Mouse (Mus musculus) Patski (cell line): ENCODE data around the gene Kcnc1. TPM values are rescaled to one million over a fixed set of nuclear protein-coding genes. Genes with fewer than 3 reads are reported as not detected.

Source experiments
- ATAC-seq: fragments of 100-300 bp; one replicate; pipeline ENCODE4 v1.8.0; 2021
- CTCF ChIA-PET: fragments of 350-600 bp; sonication (Branson Sonifier 250); formaldehyde crosslinking; loops from one replicate; lab custom pipeline; 2022; ENCODE audit warnings: inconsistent platforms; lab: Charles Lee
- POLR2A ChIA-PET: fragments of 350-600 bp; sonication (Branson Sonifier 250); formaldehyde crosslinking; loops from one replicate; lab custom pipeline; 2022; ENCODE audit warnings: antibody characterized with exemption, inconsistent platforms; lab: Charles Lee
- DNase-seq: peaks from one replicate; pipeline ENCODE4 v3.0.0-alpha.2; 2011; ENCODE audit warnings: low read depth, low spot score
- H3K27me3 ChIP-seq: fragments of 371-371 bp; one replicate; pipeline ENCODE4 v1.5.1; 2021
- CTCF ChIP-seq: fragments of 100-300 bp; IDR thresholded peaks from one replicate; pipeline ENCODE4 v1.5.1; 2021
- in situ Hi-C: fragments of 300-500 bp; cut with MboI; formaldehyde crosslinking; loops from 3 replicates; pipeline ENCODE4 v1.11.1; 2018; ENCODE audit warnings: low pct_unique_long_range_greater_than_20kb, mixed read lengths
- polyA plus RNA-seq: library from polyadenylated mRNA; unstranded; gene quantifications from one replicate; pipeline ENCODE4 v1.2.3, GENCODE M21; 2021

Kcnc1 gene
- polyA plus RNA-seq, 1 experiment from 2014 or later, result 0.01 TPM

DNA sequence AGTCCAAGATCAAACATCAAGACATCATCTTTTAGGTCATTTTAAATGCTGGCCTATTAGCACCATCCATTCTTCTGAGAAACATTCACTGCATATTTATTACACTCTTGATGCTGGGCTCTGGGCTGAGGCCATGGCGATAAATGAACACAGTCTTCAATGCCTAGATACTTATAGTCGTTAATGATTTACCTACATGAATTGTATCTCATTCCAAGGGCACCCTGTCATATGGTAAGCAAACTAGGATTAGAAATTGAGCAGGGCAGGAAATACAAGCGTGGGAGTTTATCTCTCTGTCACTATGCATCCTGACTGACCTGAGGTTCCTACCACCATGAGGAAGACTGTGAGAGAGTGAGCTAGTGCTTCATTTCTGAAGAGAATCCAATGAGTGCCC, 73.2 kb downstream of the Kcnc1 start:
- ATAC-seq (no peak), DNase-seq (no peak)
- ChIA-PET POLR2A (no interaction called here), CTCF (no interaction called here)
- TF ChIP-seq CTCF, result no peak
- in situ Hi-C loops, result no loop called here
- H3K27me3 ChIP-seq, result no peaks in the 10 kb centered on the region

DNA sequence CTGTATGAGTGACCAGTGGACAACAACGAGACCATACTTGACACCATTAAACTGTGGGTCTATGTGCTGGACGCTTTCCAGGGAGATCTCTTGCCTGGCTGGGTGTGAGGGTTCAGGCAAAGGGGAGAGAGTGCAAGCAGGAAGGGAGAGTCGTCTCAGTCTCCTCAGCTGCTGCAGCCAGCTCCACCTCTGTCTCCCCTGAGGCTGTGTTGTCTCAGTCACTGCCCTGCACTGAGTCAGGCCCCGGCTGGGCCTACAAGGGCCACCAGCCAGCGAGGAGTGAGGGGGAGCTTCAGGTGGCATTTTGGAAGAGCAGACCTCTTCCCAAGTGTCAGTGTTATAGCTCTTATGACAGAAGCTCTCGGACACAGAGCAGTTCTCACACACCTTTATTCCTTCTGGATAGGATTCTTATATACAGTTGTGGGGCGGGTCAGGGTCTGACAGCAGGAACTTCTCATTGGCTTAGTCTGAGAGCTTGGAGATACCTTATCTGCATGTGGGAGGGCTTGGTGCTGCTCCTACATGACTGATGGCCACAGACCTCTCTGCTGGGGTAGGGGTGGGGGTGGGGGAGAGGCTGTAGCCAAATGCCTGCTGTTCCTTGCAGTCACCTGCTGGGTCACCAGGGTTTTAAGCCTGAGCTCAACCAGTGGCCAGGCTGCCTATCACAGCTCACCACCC, 74.9 kb downstream of the Kcnc1 start:
- ATAC-seq (no peak), DNase-seq (no peak)
- TF ChIP-seq CTCF, result no peak
- in situ Hi-C loops, result no loop called here
- ChIA-PET POLR2A (no interaction called here), CTCF (no interaction called here)
- no peaks in the 10 kb centered on the region for H3K27me3 ChIP-seq

GRCm38 (mm10) chr7:46473141-46473540, 76.8 kb downstream of the Kcnc1 start:
- no peaks in the 10 kb centered on the region for H3K27me3 ChIP-seq
- ChIA-PET POLR2A (no interaction called here), CTCF (no interaction called here)
- ATAC-seq (no peak), DNase-seq (no peak)
- in situ Hi-C loops, result no loop called here
- TF ChIP-seq CTCF, result no peak

GRCm38 (mm10) chr7:46475464-46475863, 79.2 kb downstream of the Kcnc1 start:
- DNase-seq (no peak), ATAC-seq (no peak)
- ChIA-PET CTCF (no interaction called here), POLR2A (interaction anchor here (0.7 kb wide), 1 partner anchor 81 kb away, joined by 7 read pairs; no protein-coding TSS in a partner anchor)
- in situ Hi-C loops, result no loop called here
- no peak for TF ChIP-seq CTCF
- H3K27me3 ChIP-seq, result no peaks in the 10 kb centered on the region

DNA sequence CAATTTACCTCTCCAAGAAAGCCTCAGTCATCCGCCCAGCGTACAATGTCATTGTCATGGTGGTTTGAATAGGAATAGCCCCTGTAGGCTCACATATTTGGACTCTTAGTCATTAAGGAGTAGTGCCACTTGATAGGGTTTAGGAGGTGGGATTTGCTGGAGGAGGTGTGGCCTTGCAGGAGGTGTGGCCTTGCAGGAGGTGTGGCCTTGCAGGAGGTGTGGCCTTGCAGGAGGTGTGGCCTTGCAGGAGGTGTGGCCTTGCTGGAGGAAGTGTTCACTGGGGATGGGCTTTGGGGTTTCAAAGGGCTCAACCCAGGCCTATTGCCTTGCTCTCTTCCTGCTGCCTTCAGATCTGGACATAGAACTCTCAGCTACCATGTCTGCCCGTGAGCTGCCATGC, 81.2 kb downstream of the Kcnc1 start:
- CTCF ChIA-PET, result no interaction called here
- POLR2A ChIA-PET, result no interaction called here
- in situ Hi-C loops, result no loop called here

DNA sequence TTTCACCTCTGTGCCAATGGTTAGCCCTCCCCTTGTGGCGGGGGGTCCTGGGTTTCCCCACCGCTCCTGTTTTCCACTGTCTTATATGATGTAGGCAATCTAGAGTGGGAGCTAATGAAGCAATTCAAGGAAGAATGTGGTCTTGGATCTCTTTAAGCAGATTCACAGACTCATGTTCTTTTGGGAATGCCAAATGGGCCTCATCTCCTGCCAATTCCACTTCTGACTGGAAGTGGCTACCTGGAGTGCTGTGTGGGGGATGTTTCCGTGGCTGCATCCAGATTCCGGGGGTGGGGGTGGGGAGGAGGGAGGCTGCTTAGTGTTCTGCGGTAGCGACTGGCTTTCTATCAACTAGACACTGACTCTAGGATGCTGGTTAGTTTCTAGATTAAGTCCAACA, 83.5 kb downstream of the Kcnc1 start:
- no peak for TF ChIP-seq CTCF
- ChIA-PET CTCF (no interaction called here), POLR2A (no interaction called here)
- DNase-seq (no peak), ATAC-seq (no peak)
- no peaks in the 10 kb centered on the region for H3K27me3 ChIP-seq
- in situ Hi-C loops, result no loop called here

More for the DNA sequence above, 81.2 kb downstream of the Kcnc1 start:
- no peaks in the 10 kb centered on the region for H3K27me3 ChIP-seq
- no peak for TF ChIP-seq CTCF
- ATAC-seq (no peak), DNase-seq (no peak)

- no peak for DNase-seq
- TF ChIP-seq CTCF, result no peak
- POLR2A ChIA-PET, result no interaction called here
- no peak for ATAC-seq
- CTCF ChIA-PET, result interaction anchor here (1.2 kb wide), 1 partner anchor 15 kb away, joined by 3 read pairs; no protein-coding TSS in a partner anchor
- in situ Hi-C loops, result no loop called here
- H3K27me3 ChIP-seq, result no peaks in the 10 kb centered on the region
These were observed 85.8 kb downstream of the Kcnc1 start for GRCm38 (mm10) chr7:46482099-46482531.

DNA sequence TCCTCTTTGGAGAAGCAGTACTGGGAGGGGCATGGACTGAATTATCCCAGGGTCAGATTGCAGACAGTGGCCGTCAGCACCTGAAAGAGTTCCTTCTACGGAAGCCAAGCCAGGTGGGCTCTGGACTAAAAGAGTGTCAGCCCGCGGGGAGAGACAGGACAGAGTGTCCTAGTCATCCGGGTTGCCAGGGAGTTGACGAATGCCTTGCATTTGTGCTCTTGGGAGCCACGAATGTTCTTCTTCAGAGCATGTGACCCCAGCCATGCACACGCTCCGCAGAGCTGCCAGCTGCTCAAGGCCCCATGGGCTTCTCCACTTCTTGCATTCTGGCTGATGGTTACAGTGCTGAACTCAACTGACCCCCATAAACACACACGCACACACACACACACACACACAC, 86.8 kb downstream of the Kcnc1 start:
- no peak for TF ChIP-seq CTCF
- no peak for ATAC-seq

GRCm38 (mm10) chr7:46484223-46484622, 87.9 kb downstream of the Kcnc1 start:
- ATAC-seq (no peak), DNase-seq (no peak)
- no peaks in the 10 kb centered on the region for H3K27me3 ChIP-seq
- in situ Hi-C loops, result no loop called here
- POLR2A ChIA-PET, result no interaction called here
- CTCF ChIA-PET, result no interaction called here
- TF ChIP-seq CTCF, result no peak

More for the DNA sequence above, 86.8 kb downstream of the Kcnc1 start:
- POLR2A ChIA-PET, result interaction anchor here (0.6 kb wide), 1 partner anchor 124 kb away, joined by 3 read pairs; no protein-coding TSS in a partner anchor
- H3K27me3 ChIP-seq, result no peaks in the 10 kb centered on the region
- CTCF ChIA-PET, result no interaction called here
- no peak for DNase-seq
- in situ Hi-C loops, result no loop called here

DNA sequence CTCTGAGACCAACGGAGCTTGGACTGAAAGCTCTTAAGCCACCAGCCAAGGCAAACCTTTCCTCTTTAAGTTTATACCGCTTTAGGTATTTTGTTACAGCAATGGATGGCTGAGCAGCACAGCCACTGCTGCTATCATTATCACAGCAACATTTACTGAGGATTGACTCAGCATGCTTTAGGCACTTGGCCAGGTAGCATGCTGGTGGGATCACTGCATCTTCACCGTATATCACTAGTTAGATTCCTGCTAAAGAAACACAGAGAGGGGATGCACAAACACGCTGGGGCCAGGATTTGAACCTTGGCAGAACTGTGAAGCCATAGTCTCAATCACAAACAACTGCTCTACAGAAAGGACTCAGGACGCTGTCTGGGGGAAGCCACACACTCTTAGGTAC, 90.5 kb downstream of the Kcnc1 start:
- POLR2A ChIA-PET, result no interaction called here
- in situ Hi-C loops, result no loop called here
- DNase-seq, result no peak
- H3K27me3 ChIP-seq, result no peaks in the 10 kb centered on the region
- ATAC-seq, result no peak
- no peak for TF ChIP-seq CTCF
- CTCF ChIA-PET, result no interaction called here

GRCm38 (mm10) chr7:46487354-46487753, 91.1 kb downstream of the Kcnc1 start:
- POLR2A ChIA-PET, result no interaction called here
- in situ Hi-C loops, result no loop called here

More at GRCm38 (mm10) chr7:46487354-46487753, 91.1 kb downstream of the Kcnc1 start:
- no peak for DNase-seq
- no peaks in the 10 kb centered on the region for H3K27me3 ChIP-seq
- CTCF ChIA-PET, result no interaction called here
- no peak for ATAC-seq
- no peak for TF ChIP-seq CTCF

Other genes with a start within 250 kb of the Kcnc1 start
- not detected for gene Abcc8, start 216.5 kb upstream of the Kcnc1 start, polyA plus RNA-seq
- not detected for gene Ush1c, start 158.0 kb upstream of the Kcnc1 start, polyA plus RNA-seq
- not detected for gene Otog, start 155.5 kb upstream of the Kcnc1 start, polyA plus RNA-seq
- not detected for gene Myod1, start 20.0 kb upstream of the Kcnc1 start, polyA plus RNA-seq
- gene Sergef, start 243.3 kb downstream of the Kcnc1 start, polyA plus RNA-seq, result 13.4 TPM